Mouse (Mus musculus): ENCODE results near the gene Tubd1. TPM values are rescaled to one million over a fixed set of nuclear protein-coding genes. Genes with fewer than 3 reads are reported as not detected.

Tubd1 gene
- polyA plus RNA-seq, 2 experiments = 5.6 to 10.3 TPM

- peaks cover 10 to 20% of the 10 kb centered on the region in 2 experiments for H3K4me1 ChIP-seq (replicated peaks; ENCODE audit: control insufficient read depth in 2 of 2, insufficient read depth in 2 of 2, low read length in 1 of 2)
- DNase-seq (ENCODE audit: low read depth in 3 of 3, low spot score in 3 of 3) (no peak), ATAC-seq (ENCODE audit: insufficient read depth) (no peak)
- no peak overlapping the region for H3K27ac ChIP-seq
- H3K36me3 ChIP-seq (replicated peaks; ENCODE audit: control insufficient read depth, insufficient read depth, low read depth) = peaks cover 13% of the 10 kb centered on the region; the same call in 1 of the 2 replicates
- WGBS (ENCODE audit: insufficient replicate concordance) = 82% methylated on average over 3 of the region's 3 CpGs
- no peak overlapping the region for H3K9ac ChIP-seq (replicated peaks)
- no peaks in the 10 kb centered on the region for H3K27me3 ChIP-seq (ENCODE audit: control insufficient read depth, insufficient read depth, low read length)
- H3K4me3 ChIP-seq (ENCODE audit: insufficient read depth in 1 of 2, low read depth in 2 of 2, low read length in 2 of 2) = no peak overlapping the region
- H3K4me2 ChIP-seq (ENCODE audit: low read depth) = no peak overlapping the region
- TF ChIP-seq EP300 (IDR thresholded peaks at IDR 0.05; ENCODE audit: low read depth) = no peak
- no peak for TF ChIP-seq CTCF (IDR thresholded peaks at IDR 0.05; ENCODE audit: low read depth)
- no peaks in the 10 kb centered on the region for H3K9me3 ChIP-seq (ENCODE audit: control insufficient read depth, low read length)
These were observed 52.2 kb downstream of the Tubd1 start for GRCm38 (mm10) chr11:86596976-86597375.

- Histone ChIP-seq H3K4me2 (ENCODE audit: low read depth) (no peak overlapping the region), H3K27ac (no peak overlapping the region), H3K36me3 (replicated peaks; ENCODE audit: control insufficient read depth, insufficient read depth, low read depth) (peaks cover 13% of the 10 kb centered on the region; the same call in 1 of the 2 replicates), H3K4me1 (replicated peaks; ENCODE audit: control insufficient read depth in 2 of 2, insufficient read depth in 2 of 2, low read length in 1 of 2) (peaks cover 4 to 10% of the 10 kb centered on the region in 2 experiments), H3K4me3 (ENCODE audit: insufficient read depth in 1 of 2, low read depth in 2 of 2, low read length in 2 of 2) (no peak overlapping the region), H3K9ac (replicated peaks) (no peak overlapping the region), H3K27me3 (ENCODE audit: control insufficient read depth, insufficient read depth, low read length) (no peaks in the 10 kb centered on the region), H3K9me3 (ENCODE audit: control insufficient read depth, low read length) (no peaks in the 10 kb centered on the region)
- ATAC-seq (ENCODE audit: insufficient read depth) (no peak), DNase-seq (ENCODE audit: low read depth in 3 of 3, low spot score in 3 of 3) (no peak)
- 88% methylated on average over 5 of the region's 5 CpGs for WGBS (ENCODE audit: insufficient replicate concordance)
- TF ChIP-seq EP300 (IDR thresholded peaks at IDR 0.05; ENCODE audit: low read depth) = no peak
- TF ChIP-seq CTCF (IDR thresholded peaks at IDR 0.05; ENCODE audit: low read depth) = no peak
These were observed 53.4 kb downstream of the Tubd1 start for GRCm38 (mm10) chr11:86598154-86598553.

GRCm38 (mm10) chr11:86598572-86598971, 53.8 kb downstream of the Tubd1 start:
- DNase-seq (ENCODE audit: low read depth in 3 of 3, low spot score in 3 of 3) (no peak), ATAC-seq (ENCODE audit: insufficient read depth) (no peak)
- H3K9ac ChIP-seq (replicated peaks) = no peak overlapping the region
- peaks cover 13% of the 10 kb centered on the region; the same call in 1 of the 2 replicates for H3K36me3 ChIP-seq (replicated peaks; ENCODE audit: control insufficient read depth, insufficient read depth, low read depth)
- H3K9me3 ChIP-seq (ENCODE audit: control insufficient read depth, low read length) = no peaks in the 10 kb centered on the region
- no peak overlapping the region for H3K27ac ChIP-seq
- H3K4me3 ChIP-seq (ENCODE audit: insufficient read depth in 1 of 2, low read depth in 2 of 2, low read length in 2 of 2) = no peak overlapping the region
- WGBS (ENCODE audit: insufficient replicate concordance) = 70% methylated on average over 1 of the region's 1 CpGs
- no peaks in the 10 kb centered on the region for H3K27me3 ChIP-seq (ENCODE audit: control insufficient read depth, insufficient read depth, low read length)
- no peak overlapping the region for H3K4me2 ChIP-seq (ENCODE audit: low read depth)
- TF ChIP-seq CTCF (IDR thresholded peaks at IDR 0.05; ENCODE audit: low read depth) (no peak), EP300 (IDR thresholded peaks at IDR 0.05; ENCODE audit: low read depth) (no peak)
- H3K4me1 ChIP-seq (replicated peaks; ENCODE audit: control insufficient read depth in 2 of 2, insufficient read depth in 2 of 2, low read length in 1 of 2) = peaks cover 4 to 8% of the 10 kb centered on the region in 2 experiments; a peak in 3 of 4 replicates

DNA sequence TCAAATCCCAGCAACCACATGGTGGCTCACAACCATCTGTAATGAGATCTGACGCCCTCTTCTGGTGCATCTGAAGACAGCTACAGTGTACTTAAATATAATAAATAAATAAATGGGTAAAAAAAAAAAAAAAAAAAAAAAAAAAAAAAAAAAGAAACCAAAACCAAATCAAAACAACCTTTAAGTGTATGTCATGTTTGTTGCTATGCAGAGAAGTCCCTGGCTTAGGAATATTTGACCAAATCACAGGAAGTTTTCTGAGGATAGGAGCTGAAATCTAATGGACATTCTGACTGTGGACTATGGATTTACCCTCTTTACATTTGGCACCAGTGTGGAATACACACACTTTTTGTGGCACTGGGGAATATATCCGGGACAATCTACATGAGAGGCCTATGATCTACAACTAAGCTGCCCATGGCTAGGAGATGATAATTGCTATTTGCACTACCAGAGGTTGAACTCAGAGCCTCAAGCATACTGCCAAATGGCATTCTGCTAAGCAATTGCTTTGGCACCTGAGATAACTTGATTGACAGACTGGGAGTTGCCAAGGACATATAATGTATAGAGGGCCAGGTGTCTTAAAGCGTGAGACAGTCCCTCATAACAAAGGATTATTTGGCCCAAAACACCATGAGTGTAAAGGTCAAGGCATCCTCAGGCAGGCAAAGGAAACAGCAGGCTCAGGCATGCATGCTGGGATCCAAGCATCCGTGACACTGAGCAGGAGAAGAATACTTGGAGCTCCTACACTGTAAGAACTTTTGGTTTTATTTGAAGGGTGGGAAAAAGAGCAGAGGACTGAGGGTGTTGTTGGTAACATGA, 54.8 kb downstream of the Tubd1 start:
- ATAC-seq (ENCODE audit: insufficient read depth) (no peak), DNase-seq (ENCODE audit: low read depth in 3 of 3, low spot score in 3 of 3) (no peak)
- Histone ChIP-seq H3K27ac (no peak overlapping the region), H3K4me1 (replicated peaks; ENCODE audit: control insufficient read depth in 2 of 2, insufficient read depth in 2 of 2, low read length in 1 of 2) (peaks cover 0 to 6% of the 10 kb centered on the region in 2 experiments; a peak in 3 of 4 replicates), H3K9me3 (ENCODE audit: control insufficient read depth, low read length) (no peaks in the 10 kb centered on the region), H3K4me2 (ENCODE audit: low read depth) (no peak overlapping the region), H3K9ac (replicated peaks) (no peak overlapping the region), H3K27me3 (ENCODE audit: control insufficient read depth, insufficient read depth, low read length) (no peaks in the 10 kb centered on the region), H3K4me3 (ENCODE audit: insufficient read depth in 1 of 2, low read depth in 2 of 2, low read length in 2 of 2) (no peak overlapping the region), H3K36me3 (replicated peaks; ENCODE audit: control insufficient read depth, insufficient read depth, low read depth) (peaks cover 9% of the 10 kb centered on the region; the same call in 1 of the 2 replicates)
- TF ChIP-seq EP300 (IDR thresholded peaks at IDR 0.05; ENCODE audit: low read depth) (no peak), CTCF (IDR thresholded peaks at IDR 0.05; ENCODE audit: low read depth) (no peak)
- WGBS (ENCODE audit: insufficient replicate concordance) = 65% methylated on average over 4 of the region's 4 CpGs

- TF ChIP-seq CTCF (IDR thresholded peaks at IDR 0.05; ENCODE audit: low read depth) = no peak
- no peak for TF ChIP-seq EP300 (IDR thresholded peaks at IDR 0.05; ENCODE audit: low read depth)
- Histone ChIP-seq H3K9me3 (ENCODE audit: control insufficient read depth, low read length) (no peaks in the 10 kb centered on the region), H3K27me3 (ENCODE audit: control insufficient read depth, insufficient read depth, low read length) (no peaks in the 10 kb centered on the region), H3K4me3 (ENCODE audit: insufficient read depth in 1 of 2, low read depth in 2 of 2, low read length in 2 of 2) (no peak overlapping the region), H3K36me3 (replicated peaks; ENCODE audit: control insufficient read depth, insufficient read depth, low read depth) (peaks cover 9% of the 10 kb centered on the region; the same call in 1 of the 2 replicates), H3K9ac (replicated peaks) (no peak overlapping the region), H3K4me1 (replicated peaks; ENCODE audit: control insufficient read depth in 2 of 2, insufficient read depth in 2 of 2, low read length in 1 of 2) (peaks cover 0 to 5% of the 10 kb centered on the region in 2 experiments; a peak in 2 of 4 replicates), H3K4me2 (ENCODE audit: low read depth) (no peak overlapping the region), H3K27ac (no peak overlapping the region)
- 87% methylated on average over 7 of the region's 7 CpGs for WGBS (ENCODE audit: insufficient replicate concordance)
- no peak for DNase-seq (ENCODE audit: low read depth in 3 of 3, low spot score in 3 of 3)
- ATAC-seq (ENCODE audit: insufficient read depth) = no peak
These were observed 55.4 kb downstream of the Tubd1 start for GRCm38 (mm10) chr11:86600209-86600557.
